Mouse (Mus musculus): ENCODE data around the gene Ndufs5.

Gene Ndufs5

GRCm38 (mm10) chr4:123687025-123687781 lies 30.8 kb downstream of the Ndufs5 start:
- DNase-seq (ENCODE audit: low read depth, low spot score): no peak

GRCm38 (mm10) chr4:123686368-123687024 lies 31.5 kb downstream of the Ndufs5 start:
- DNase-seq (ENCODE audit: low read depth, low spot score): no peak

GRCm38 (mm10) chr4:123685506-123686242 lies 32.3 kb downstream of the Ndufs5 start:
- DNase-seq (ENCODE audit: low read depth, low spot score): no peak

GRCm38 (mm10) chr4:123685046-123685445 lies 33.0 kb downstream of the Ndufs5 start:
- no peak for DNase-seq (ENCODE audit: low read depth, low spot score)

GRCm38 (mm10) chr4:123684260-123684659 lies 33.7 kb downstream of the Ndufs5 start, which contains the start of gene Macf1:
Macf1 (minus strand) TSS chr4:123684360.
- DNase-seq (ENCODE audit: low read depth, low spot score): no peak

GRCm38 (mm10) chr4:123682291-123682690 lies 35.7 kb downstream of the Ndufs5 start:
- no peak for DNase-seq (ENCODE audit: low read depth, low spot score)

- no peak for DNase-seq (ENCODE audit: low read depth, low spot score)
These were observed 37.0 kb downstream of the Ndufs5 start for GRCm38 (mm10) chr4:123680962-123681361.

GRCm38 (mm10) chr4:123677060-123677804 lies 40.8 kb downstream of the Ndufs5 start:
- DNase-seq (ENCODE audit: low read depth, low spot score): peak; percentile 18

DNA sequence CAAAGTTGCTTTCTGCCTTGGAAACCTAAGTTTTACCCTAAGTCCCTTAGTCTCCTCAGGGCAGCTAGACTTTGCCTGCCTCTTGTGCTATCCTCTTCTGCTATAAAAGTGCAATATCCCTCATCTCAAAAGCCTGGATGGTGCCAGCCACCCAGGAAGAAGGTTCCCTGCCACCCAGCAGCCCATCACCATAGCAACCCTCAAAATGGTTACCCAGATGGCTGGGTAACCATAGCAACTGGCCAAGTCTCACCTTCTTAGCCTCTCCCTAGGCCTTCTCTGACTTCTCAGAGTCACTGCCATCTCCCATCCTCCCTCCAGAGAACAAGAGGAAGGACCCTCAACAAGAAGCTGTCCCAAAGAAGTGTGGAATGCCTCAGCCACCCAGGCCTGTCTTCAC lies 47.4 kb downstream of the Ndufs5 start:
- no peak for DNase-seq (ENCODE audit: low read depth, low spot score)

- no peak for DNase-seq (ENCODE audit: low read depth, low spot score)
These were observed 48.3 kb downstream of the Ndufs5 start for GRCm38 (mm10) chr4:123669696-123670095.

- DNase-seq (ENCODE audit: low read depth, low spot score): peak; percentile 92
These were observed 50.6 kb downstream of the Ndufs5 start for GRCm38 (mm10) chr4:123667260-123667867.

- peak; percentile 52 for DNase-seq (ENCODE audit: low read depth, low spot score)
These were observed 51.5 kb downstream of the Ndufs5 start for GRCm38 (mm10) chr4:123666517-123666916.

GRCm38 (mm10) chr4:123665681-123666278 lies 52.2 kb downstream of the Ndufs5 start:
- peak; percentile 15 for DNase-seq (ENCODE audit: low read depth, low spot score)

GRCm38 (mm10) chr4:123664951-123665661 lies 52.9 kb downstream of the Ndufs5 start:
- DNase-seq (ENCODE audit: low read depth, low spot score): peak; percentile 45

GRCm38 (mm10) chr4:123664021-123664950 lies 53.7 kb downstream of the Ndufs5 start:
- DNase-seq (ENCODE audit: low read depth, low spot score): peak; percentile 67

DNA sequence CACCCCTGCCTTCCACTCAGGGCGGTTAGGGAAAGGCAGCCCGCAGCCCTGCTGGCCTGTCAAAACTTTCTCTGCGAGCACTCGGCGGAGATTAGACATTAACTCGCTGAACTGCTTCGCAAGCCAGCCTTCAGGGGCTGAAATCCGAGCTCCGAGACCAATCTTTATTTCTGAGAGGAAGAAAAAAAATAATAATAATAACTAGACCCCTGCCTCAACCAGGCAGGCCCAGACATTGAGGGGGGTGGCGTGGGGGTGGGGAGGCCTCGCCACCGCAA lies 54.4 kb downstream of the Ndufs5 start:
- peak; percentile 36 for DNase-seq (ENCODE audit: low read depth, low spot score)

DNA sequence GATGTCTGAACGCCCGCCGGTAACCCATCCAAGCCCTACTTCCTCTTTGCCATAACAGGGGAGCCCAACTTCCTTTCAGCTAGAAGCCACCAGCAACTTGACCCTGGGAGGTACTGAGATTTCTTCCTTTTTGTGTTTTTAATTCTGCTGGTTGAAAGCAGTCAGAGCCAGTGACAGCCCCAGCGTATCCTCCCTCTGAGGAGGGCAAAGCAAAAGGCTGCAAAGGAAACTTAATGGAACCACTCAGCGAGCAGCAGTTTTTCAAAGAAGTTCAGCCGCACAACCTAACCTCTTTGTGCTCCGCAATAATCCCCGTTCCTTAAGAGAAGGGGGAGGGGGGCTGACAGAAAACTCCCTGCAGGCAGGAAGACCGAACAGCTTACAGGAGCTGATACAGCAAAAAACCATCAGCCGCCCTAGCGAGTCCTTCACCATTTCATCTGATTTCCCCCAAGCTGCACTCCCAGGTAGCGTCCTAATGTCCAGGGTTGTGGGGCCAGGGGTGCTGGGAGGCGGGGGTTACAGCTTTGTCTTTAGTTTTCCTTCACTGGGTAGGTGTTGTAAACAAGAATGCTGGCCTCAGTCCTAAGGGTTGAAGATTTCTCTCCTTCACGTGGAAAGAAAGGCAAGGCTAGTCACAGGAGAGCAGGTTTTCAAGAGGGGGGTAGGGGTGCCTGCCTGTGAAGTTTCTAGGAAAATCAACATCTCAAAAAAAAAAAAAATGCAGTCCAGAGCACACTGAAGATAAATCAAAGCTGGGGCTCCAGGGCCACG lies 54.9 kb downstream of the Ndufs5 start:
- DNase-seq (ENCODE audit: low read depth, low spot score): no peak

Data from 3T3-L1 (cell line).